Mouse (Mus musculus) ES-Bruce4 (cell line): ENCODE results near the gene Cfap299.

ENCODE experiments used
- CTCF ChIP-seq: IDR thresholded peaks from one replicate; pipeline ENCODE4 v1.8.1; 2011; ENCODE audit warnings: low read depth, low read length
- EP300 ChIP-seq: IDR thresholded peaks from 2 replicates; pipeline ENCODE4 v1.6.1; 2011; ENCODE audit warnings: low read depth, low read length; ENCODE audit not compliant: insufficient read depth
- POLR2A ChIP-seq: IDR thresholded peaks from one replicate; pipeline ENCODE4 v1.8.1; 2011; ENCODE audit warnings: low read length; ENCODE audit not compliant: insufficient read depth

- TF ChIP-seq POLR2A = no peak
- TF ChIP-seq CTCF = peak; percentile 36
- no peak for TF ChIP-seq EP300
These were observed 81.0 kb downstream of the Cfap299 start for GRCm38 (mm10) chr5:98410060-98410459.
